Mouse (Mus musculus) heart, adult 10 weeks (tissue): ENCODE results near the gene Cox5a. TPM values are rescaled to one million over a fixed set of nuclear protein-coding genes. Genes with fewer than 3 reads are reported as not detected.

ENCODE experiments used
- polyA plus RNA-seq: library from polyadenylated mRNA; stranded (reverse); fragments of 350-450 nt; fragmentation: Illumina TruSeq; extraction: RNeasy Lipid Tissue Mini Kit (QIAGEN cat#74804); gene quantifications from one replicate; pipeline ENCODE4 v1.2.3, GENCODE M21; 2014; ENCODE audit warnings: low read depth, low replicate concordance

Cox5a gene
- polyA plus RNA-seq: 2,575 TPM

DNA sequence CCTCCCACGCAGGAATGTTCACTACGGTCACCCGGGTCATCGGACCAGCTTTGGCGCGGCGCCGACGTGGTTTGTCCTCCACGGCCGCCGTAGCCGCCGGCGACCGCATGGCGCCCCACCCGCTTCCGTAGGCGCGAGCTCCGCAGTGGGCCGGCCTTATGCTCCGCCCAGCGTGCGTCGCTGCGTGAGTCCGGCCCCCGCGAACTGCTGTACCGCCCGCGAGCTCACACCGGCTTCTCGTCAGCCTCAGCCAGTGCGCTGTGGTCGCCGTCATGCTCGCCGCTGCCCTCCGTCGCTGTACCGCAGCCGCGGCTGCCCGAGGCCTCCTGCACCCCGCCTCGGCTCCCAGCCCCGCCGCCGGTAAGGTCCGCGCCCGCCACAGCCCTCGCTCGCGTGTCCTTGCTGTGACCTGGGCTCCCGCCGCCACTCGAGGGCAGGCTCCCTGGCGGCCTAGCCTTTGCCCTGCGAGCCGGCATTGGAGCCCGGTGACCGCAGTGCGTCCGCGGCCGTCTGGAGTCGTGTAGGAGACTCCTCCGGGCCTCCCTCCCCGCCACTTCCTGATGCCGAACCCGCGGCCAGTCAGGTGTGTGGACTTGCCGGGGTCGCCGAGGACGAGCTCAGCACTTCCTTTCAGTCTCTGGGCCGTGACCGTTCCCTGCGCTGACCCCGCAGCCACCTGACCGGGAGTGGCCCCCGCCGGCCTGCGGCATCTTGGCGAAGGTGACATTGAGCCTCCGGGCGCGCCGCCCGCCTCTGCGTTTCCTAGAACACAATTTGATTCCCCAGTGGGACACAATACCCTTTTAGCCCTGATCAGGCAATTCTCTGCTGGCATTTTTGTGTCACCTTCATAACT, at the start of gene Cox5a:
Cox5a (plus strand) TSS at position 219 of the 856 bp plus-strand sequence.

DNA sequence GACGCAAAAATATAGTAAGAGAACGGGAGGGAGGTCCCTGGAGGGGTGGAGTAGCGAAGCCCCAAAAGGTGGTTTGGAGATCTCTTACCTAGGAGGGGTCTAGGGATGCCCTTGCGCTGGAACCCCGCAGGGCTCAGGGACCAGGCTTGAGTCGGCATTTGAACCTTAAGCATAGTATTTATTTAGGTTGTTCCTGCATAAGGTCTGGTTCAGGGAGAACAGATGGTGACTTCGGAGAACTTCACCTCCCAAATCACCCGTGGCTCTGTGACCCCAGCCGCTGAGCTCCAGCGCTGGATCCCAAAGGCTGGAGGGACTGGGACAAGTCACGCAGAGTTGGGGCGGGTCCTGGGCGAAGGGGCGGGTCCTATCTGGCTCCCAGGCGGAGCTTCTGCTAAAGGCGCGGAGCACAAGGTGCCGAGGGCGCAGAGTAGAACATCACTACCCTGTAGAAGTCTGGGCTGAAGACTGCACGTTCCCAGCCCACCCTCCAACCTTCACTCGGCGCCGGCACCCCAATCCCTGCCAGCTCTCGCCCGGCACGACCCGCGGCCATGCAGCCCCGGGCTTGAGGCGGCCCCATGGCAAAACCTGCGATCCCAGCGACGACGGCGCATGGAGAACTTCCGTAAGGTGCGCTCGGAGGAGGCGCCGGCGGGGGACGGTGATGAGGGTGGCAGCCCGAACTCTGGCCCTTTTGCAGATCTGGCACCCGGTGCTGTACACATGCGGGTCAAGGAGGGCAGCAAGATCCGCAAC, 17.3 kb upstream of the Cox5a start, which contains the start of gene Rpp25:
Rpp25 (plus strand) TSS at position 405 of the 759 bp plus-strand sequence.

DNA sequence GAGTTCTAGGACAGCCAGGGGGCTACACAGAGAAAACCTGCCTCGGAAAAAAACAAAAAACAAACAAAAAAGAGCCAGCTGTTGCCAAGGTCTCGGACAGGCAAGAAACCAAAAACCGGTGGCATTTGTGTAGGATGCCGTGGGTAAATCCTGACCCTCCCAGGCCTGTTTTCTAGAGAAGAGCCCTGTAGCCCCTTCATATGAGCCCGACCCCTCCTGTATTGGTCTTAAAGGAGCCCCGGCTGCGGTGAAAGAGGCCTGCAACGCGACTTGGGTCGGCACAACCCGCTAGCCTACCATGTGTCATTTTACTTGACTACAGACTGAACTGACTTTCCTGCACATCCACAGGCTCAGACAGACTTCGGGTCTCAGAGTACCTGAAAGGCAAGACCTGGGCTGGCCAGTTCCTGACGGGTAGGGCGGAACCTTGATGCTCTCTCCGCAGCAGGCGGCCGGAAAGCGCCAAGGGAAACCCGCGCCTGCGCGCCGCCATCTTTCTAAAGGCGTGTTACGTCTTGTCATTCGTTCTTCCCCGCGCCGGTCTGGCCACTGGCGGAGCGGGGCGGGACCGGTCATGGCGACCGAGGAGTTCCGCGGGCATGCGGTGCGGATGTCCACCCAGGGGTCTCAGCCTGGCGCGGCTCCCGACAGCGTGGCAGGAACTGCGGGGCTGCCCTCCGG, 16.1 kb downstream of the Cox5a start, which contains the start of gene Fam219b:
Fam219b (plus strand) TSS at position 485 of the 684 bp plus-strand sequence.

DNA sequence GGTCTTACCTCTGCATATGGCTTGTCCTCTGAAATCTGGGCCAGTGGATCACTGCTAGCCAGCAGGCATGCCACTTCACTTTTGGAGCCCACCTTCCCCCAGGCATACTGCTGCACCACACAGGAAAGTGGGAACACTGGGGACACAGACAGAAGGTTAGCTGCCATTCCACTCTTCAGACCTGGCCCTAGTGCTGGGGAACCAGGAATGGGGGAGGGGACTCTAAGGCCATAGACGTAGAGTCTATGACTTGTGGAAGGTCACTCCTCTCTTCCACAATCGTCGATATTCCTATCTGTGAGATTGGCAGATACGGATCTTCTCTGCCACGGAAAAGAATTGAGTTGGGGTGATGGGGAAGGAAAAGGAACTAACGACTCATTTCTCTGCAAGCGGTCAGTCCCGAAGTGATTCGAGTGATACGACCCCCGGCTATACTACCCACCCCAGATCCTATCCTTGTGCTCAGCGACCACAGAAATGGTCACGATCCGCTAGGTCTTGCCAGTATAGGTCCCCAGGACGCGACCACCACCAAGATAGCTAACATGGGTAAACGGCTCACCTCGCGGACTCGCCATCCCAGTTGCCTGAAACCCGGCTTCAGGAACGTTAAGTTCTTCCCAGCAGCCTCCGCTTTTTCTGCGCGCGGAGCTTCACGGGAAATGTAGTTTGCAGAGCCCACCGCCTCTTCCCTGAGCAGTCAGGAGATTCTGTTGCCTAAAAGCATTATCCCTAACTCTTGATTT, 31.2 kb downstream of the Cox5a start, which contains the start of gene Mpi:
Mpi (minus strand) TSS at position 625 of the 749 bp plus-strand sequence.

DNA sequence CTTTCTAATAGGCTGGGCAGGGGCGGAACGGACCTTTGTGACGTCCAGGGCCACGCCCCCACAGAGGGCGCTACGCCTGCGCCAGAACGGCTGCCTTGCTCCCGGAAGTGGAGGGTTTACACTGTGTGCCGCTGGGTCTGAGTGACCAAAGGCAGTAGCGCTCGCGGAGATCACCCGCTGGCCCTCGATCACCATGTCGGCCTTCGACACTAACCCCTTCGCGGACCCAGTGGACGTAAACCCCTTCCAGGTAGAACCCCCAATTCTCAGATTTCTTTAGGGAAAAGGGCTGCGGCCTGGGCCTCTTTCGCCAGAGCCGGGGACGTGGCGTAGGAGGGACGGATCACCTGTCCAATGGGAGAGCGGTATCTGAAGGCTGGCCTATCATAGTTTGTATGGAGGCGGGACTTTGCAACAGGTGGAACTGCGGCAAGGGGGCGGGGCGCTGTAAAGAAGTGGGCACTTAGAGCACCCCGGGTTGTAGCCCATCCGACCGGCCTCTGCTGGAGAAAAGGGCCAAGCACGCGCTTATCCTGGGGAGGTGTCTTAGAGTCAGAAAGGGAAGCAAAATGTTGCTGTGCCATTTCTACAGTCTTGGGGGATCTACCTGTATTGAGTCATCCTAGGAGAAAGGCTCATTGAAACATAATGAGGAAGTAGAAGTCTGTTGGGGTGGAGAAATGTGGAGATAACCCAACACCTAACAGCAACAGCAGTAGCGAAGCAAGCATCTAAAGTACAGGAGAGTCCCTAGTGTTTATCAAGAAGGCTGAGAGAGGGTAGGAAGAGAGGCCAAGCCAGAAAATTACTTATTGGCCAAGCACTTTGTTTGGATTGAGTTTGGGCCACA, 40.0 kb downstream of the Cox5a start, which contains the start of gene Scamp2:
Scamp2 (plus strand) TSS at position 83 of the 850 bp plus-strand sequence.

Other genes with a start within 250 kb of the Cox5a start
- 18.6 TPM for gene Ppcdc, start 81.2 kb upstream of the Cox5a start, polyA plus RNA-seq
- 8.7 TPM for gene Scamp5, start 53.2 kb upstream of the Cox5a start, polyA plus RNA-seq
- 4.1 TPM for gene Rpp25, start 17.2 kb upstream of the Cox5a start, polyA plus RNA-seq
- 10.3 TPM for gene Fam219b, start 16.3 kb downstream of the Cox5a start, polyA plus RNA-seq
- 107 TPM for gene Mpi, start 31.5 kb downstream of the Cox5a start, polyA plus RNA-seq
- gene Scamp2, start 39.7 kb downstream of the Cox5a start, polyA plus RNA-seq: 27.4 TPM
- gene Ulk3, start 68.2 kb downstream of the Cox5a start, polyA plus RNA-seq: 13.7 TPM
- not detected for gene Cplx3, start 85.0 kb downstream of the Cox5a start, polyA plus RNA-seq
- gene Lman1l, start 99.5 kb downstream of the Cox5a start, polyA plus RNA-seq: 0.47 TPM
- 23.9 TPM for gene Csk, start 132.4 kb downstream of the Cox5a start, polyA plus RNA-seq
- gene Cyp1a2, start 162.4 kb downstream of the Cox5a start, polyA plus RNA-seq: not detected
- gene Cyp1a1, start 166.7 kb downstream of the Cox5a start, polyA plus RNA-seq: 1.4 TPM
- 3.7 TPM for gene Edc3, start 187.3 kb downstream of the Cox5a start, polyA plus RNA-seq
- gene Clk3, start 244.6 kb downstream of the Cox5a start, polyA plus RNA-seq: 47.0 TPM